Mouse (Mus musculus) bone marrow, adult 2 months (tissue): ENCODE data around the gene Galnt3. TPM values are rescaled to one million over a fixed set of nuclear protein-coding genes. Genes with fewer than 3 reads are reported as not detected.

Experiments
- H3K27ac ChIP-seq: fragments of 200-500 bp; 2 replicates; pipeline ENCODE4 v1.5.1; 2012; ENCODE audit warnings: low read depth, mild to moderate bottlenecking, control low read depth, inconsistent platforms, low read length; ENCODE audit not compliant: control insufficient read depth, poor library complexity, insufficient read depth
- H3K4me1 ChIP-seq: fragments of 200-500 bp; 2 replicates; pipeline ENCODE4 v1.6.1; 2011; ENCODE audit warnings: low read length; ENCODE audit not compliant: control insufficient read depth, insufficient read depth
- H3K4me3 ChIP-seq: fragments of 200-500 bp; replicated peaks from 2 replicates; pipeline ENCODE3; 2011; ENCODE audit warnings: mild to moderate bottlenecking, low read depth, low read length, control low read depth; ENCODE audit not compliant: control insufficient read depth
- CTCF ChIP-seq: fragments of 200-500 bp; IDR thresholded peaks from 2 replicates; pipeline ENCODE4 v1.5.1; 2011; ENCODE audit warnings: low read length, control low read depth; ENCODE audit not compliant: control insufficient read depth, insufficient read depth
- POLR2A ChIP-seq: fragments of 200-500 bp; IDR thresholded peaks from 2 replicates; pipeline ENCODE4 v1.6.1; 2011; ENCODE audit warnings: low read depth, mild to moderate bottlenecking, control low read depth, low read length, borderline replicate concordance; ENCODE audit not compliant: control insufficient read depth
- WGBS: fragments of 180-500 bp; shearing (Covaris S2); methylation state at CpG from one replicate; pipeline ENCODE4 v1.1.7; 2018; 5-methylcytosine and 5-hydroxymethylcytosine counted together
- polyA plus RNA-seq: library from polyadenylated mRNA; stranded (reverse); fragments of >200 nt; gene quantifications from 2 replicates; pipeline ENCODE4 v1.2.4, GENCODE M21; 2011; ENCODE audit warnings: low replicate concordance; ENCODE audit not compliant: missing spikeins, insufficient read depth, insufficient read length

Gene Galnt3
- polyA plus RNA-seq, 1 experiment, result 8.1 TPM

GRCm38 (mm10) chr2:66128941-66129340 lies 4.1 kb upstream of the Galnt3 start:
- no peak overlapping the region for H3K27ac ChIP-seq
- H3K4me1 ChIP-seq, result peaks cover 1% of the 10 kb centered on the region; the same call in 1 of the 2 replicates
- WGBS, result 79% methylated on average over 2 of the region's 2 CpGs
- H3K4me3 ChIP-seq, result no peak overlapping the region
- TF ChIP-seq CTCF (no peak), POLR2A (no peak)

- TF ChIP-seq POLR2A, result no peak
- TF ChIP-seq CTCF, result no peak
- WGBS, result 86% methylated on average over 1 of the region's 1 CpGs
These were observed 2.7 kb upstream of the Galnt3 start for GRCm38 (mm10) chr2:66127541-66127940.

GRCm38 (mm10) chr2:66126936-66127335 lies 2.1 kb upstream of the Galnt3 start:
- Histone ChIP-seq H3K4me3 (no peak overlapping the region), H3K4me1 (peaks cover 1% of the 10 kb centered on the region; the same call in 1 of the 2 replicates), H3K27ac (no peak overlapping the region)
- TF ChIP-seq CTCF, result no peak
- no peak for TF ChIP-seq POLR2A
- WGBS, result 83% methylated on average over 4 of the region's 4 CpGs

More at GRCm38 (mm10) chr2:66127541-66127940, 2.7 kb upstream of the Galnt3 start:
- no peak overlapping the region for H3K27ac ChIP-seq
- peaks cover 1% of the 10 kb centered on the region; the same call in 1 of the 2 replicates for H3K4me1 ChIP-seq
- no peak overlapping the region for H3K4me3 ChIP-seq

GRCm38 (mm10) chr2:66123756-66124589 lies 821 bp downstream of the Galnt3 start:
- H3K4me1 ChIP-seq, result peaks cover 1% of the 10 kb centered on the region; the same call in 1 of the 2 replicates
- H3K4me3 ChIP-seq, result peak overlapping the region; percentile 71
- WGBS, result under 1% methylated on average over 57 of the region's 57 CpGs
- TF ChIP-seq POLR2A (no peak), CTCF (no peak)
- H3K27ac ChIP-seq, result peak overlapping the region; percentile 27; the same call in 1 of the 2 replicates

- Histone ChIP-seq H3K27ac (no peak overlapping the region), H3K4me3 (no peak overlapping the region), H3K4me1 (no peaks in the 10 kb centered on the region; the same call in 1 of the 2 replicates)
- WGBS, result 72% methylated on average over 3 of the region's 3 CpGs
- TF ChIP-seq CTCF (no peak), POLR2A (no peak)
These were observed 7.1 kb downstream of the Galnt3 start for GRCm38 (mm10) chr2:66117686-66118085.

- Histone ChIP-seq H3K4me3 (no peak overlapping the region), H3K4me1 (no peaks in the 10 kb centered on the region), H3K27ac (no peak overlapping the region)
- no peak for TF ChIP-seq CTCF
- 86% methylated on average over 9 of the region's 9 CpGs for WGBS
These were observed 16.8 kb downstream of the Galnt3 start for GRCm38 (mm10) chr2:66107864-66108514.

- 80% methylated on average over 10 of the region's 10 CpGs for WGBS
- H3K4me1 ChIP-seq, result no peaks in the 10 kb centered on the region
These were observed 20.9 kb downstream of the Galnt3 start for GRCm38 (mm10) chr2:66103740-66104436.

GRCm38 (mm10) chr2:66101686-66102304 lies 23.0 kb downstream of the Galnt3 start:
- Histone ChIP-seq H3K4me1 (no peaks in the 10 kb centered on the region), H3K27ac (no peak overlapping the region), H3K4me3 (no peak overlapping the region)
- WGBS, result 85% methylated on average over 9 of the region's 9 CpGs
- TF ChIP-seq POLR2A (no peak), CTCF (no peak)

More at GRCm38 (mm10) chr2:66103740-66104436, 20.9 kb downstream of the Galnt3 start:
- TF ChIP-seq POLR2A, result no peak
- TF ChIP-seq CTCF, result no peak
- Histone ChIP-seq H3K27ac (no peak overlapping the region), H3K4me3 (no peak overlapping the region)
